Mouse (Mus musculus) spleen, adult 2 months (tissue): ENCODE results near the gene Rhox3e.
"Not testable (repeated sequence)": the region's sequence is repeated elsewhere in the genome, so short reads cannot be mapped to it uniquely, and the experiment has no call there.

Experiments
- CTCF ChIP-seq: fragments of 200-500 bp; IDR thresholded peaks from 2 replicates; pipeline ENCODE4 v1.5.1; 2011; ENCODE audit warnings: mild to moderate bottlenecking, inconsistent platforms; ENCODE audit not compliant: insufficient read depth, insufficient read length, insufficient replicate concordance; ENCODE audit errors: extremely low read depth
- POLR2A ChIP-seq: fragments of 200-500 bp; IDR thresholded peaks from 2 replicates; pipeline ENCODE4 v1.6.1; 2011; ENCODE audit warnings: low read depth, low read length, inconsistent platforms

GRCm38 (mm10) chrX:37530152-37530551 lies 11.7 kb upstream of the Rhox3e start, which contains the start of gene Rhox2e:
- TF ChIP-seq CTCF, POLR2A: not testable (repeated sequence)
